Mouse (Mus musculus) limb, embryonic 15.5 days (tissue): ENCODE results near the gene Zfp791. TPM values are rescaled to one million over a fixed set of nuclear protein-coding genes. Genes with fewer than 3 reads are reported as not detected.

Experiments used
- ATAC-seq: fragments of 200-750 bp; cut with Nextera tagmentation; 2 replicates; pipeline ENCODE4 v1.8.0; 2017; ENCODE audit warnings: low read depth, moderate TSS enrichment; ENCODE audit not compliant: insufficient number of reproducible peaks, low FRiP score, low TSS enrichment
- H3K27ac ChIP-seq: fragments of 300-500 bp; sonication (generic); 2 replicates; pipeline ENCODE4 v1.5.1; 2015; ENCODE audit warnings: moderate library complexity, mild to moderate bottlenecking, inconsistent platforms
- H3K27me3 ChIP-seq: fragments of 300-500 bp; sonication (generic); 2 replicates; pipeline ENCODE4 v1.6.1; 2015; ENCODE audit warnings: inconsistent platforms
- H3K36me3 ChIP-seq: fragments of 300-500 bp; sonication (generic); 2 replicates; pipeline ENCODE4 v1.6.1; 2015; ENCODE audit warnings: inconsistent platforms
- H3K4me1 ChIP-seq: fragments of 300-500 bp; sonication (generic); 2 replicates; pipeline ENCODE4 v1.6.1; 2015; ENCODE audit warnings: inconsistent platforms
- H3K4me2 ChIP-seq: fragments of 300-500 bp; sonication (generic); 2 replicates; pipeline ENCODE4 v1.6.1; 2015; ENCODE audit warnings: mild to moderate bottlenecking, inconsistent platforms
- H3K4me3 ChIP-seq: fragments of 300-500 bp; sonication (generic); 2 replicates; pipeline ENCODE4 v1.5.1; 2015; ENCODE audit warnings: mild to moderate bottlenecking, inconsistent platforms
- H3K9ac ChIP-seq: fragments of 300-500 bp; sonication (generic); 2 replicates; pipeline ENCODE4 v1.6.1; 2015; ENCODE audit warnings: inconsistent platforms
- H3K9me3 ChIP-seq: fragments of 300-500 bp; sonication (generic); 2 replicates; pipeline ENCODE4 v1.6.1; 2016; ENCODE audit warnings: inconsistent platforms
- WGBS: fragments of 180-500 bp; shearing (Covaris S2); methylation state at CpG from one replicate; pipeline ENCODE4 v1.1.7; 2015; 5-methylcytosine and 5-hydroxymethylcytosine counted together
- polyA plus RNA-seq: library from polyadenylated mRNA; unstranded; fragments of >200 nt; fragmentation: Nextera tagmentation; extraction: Ambion mirVana; gene quantifications from 2 replicates; pipeline ENCODE4 v1.2.1, GENCODE M21; 2015

Gene Zfp791
- polyA plus RNA-seq, 1 experiment from 2014 or later, result 2.5 TPM

GRCm38 (mm10) chr8:85081216-85081555 is 41.7 kb downstream of the Zfp791 start, which contains the start of gene Wdr83:
TSS of gene Wdr83 (minus strand) at chr8:85081306.
- H3K27me3 ChIP-seq, result no peaks in the 10 kb centered on the region
- H3K27ac ChIP-seq, result peak within 1 kb of the TSS; percentile 90
- no peaks in the 10 kb centered on the region for H3K9me3 ChIP-seq
- H3K4me1 ChIP-seq, result peaks cover 38% of the 10 kb centered on the region
- peaks cover 25% of the 10 kb centered on the region for H3K36me3 ChIP-seq
- H3K4me2 ChIP-seq, result peak within 1 kb of the TSS; percentile 93
- H3K4me3 ChIP-seq, result peak within 1 kb of the TSS; percentile 76
- peak within 1 kb of the TSS; percentile 83 for H3K9ac ChIP-seq
- whole genome bisulfite sequencing, result 2% methylated on average over 9 of the region's 9 CpGs
- peak; percentile 61 for ATAC-seq

- ATAC-seq, result no peak
Observed at GRCm38 (mm10) chr8:85080532-85081215, 42.2 kb downstream of the Zfp791 start, which contains the start of gene Wdr83os. TSS of gene Wdr83os (plus strand) at chr8:85080740.

DNA sequence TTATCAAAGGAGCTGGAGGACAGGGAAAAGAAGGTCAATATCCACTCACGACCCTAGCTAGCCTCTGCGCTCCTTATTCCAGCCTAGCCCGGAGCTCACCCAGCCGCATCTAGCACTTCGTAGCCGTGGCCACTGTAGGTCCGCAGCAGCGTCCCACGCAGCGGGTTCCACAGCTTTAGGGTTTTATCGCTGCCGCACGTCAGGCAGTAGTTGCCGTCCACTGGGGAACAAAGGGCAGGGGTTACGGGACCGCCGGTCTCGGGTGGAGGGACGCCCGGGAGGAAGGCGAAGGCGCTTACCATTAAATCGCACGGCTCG is 42.7 kb downstream of the Zfp791 start:
- Histone ChIP-seq H3K9me3 (no peaks in the 10 kb centered on the region), H3K36me3 (peaks cover 26% of the 10 kb centered on the region), H3K4me2 (peak overlapping the region; percentile 93), H3K4me3 (peak overlapping the region; percentile 76), H3K27ac (peak overlapping the region; percentile 90), H3K27me3 (no peaks in the 10 kb centered on the region), H3K4me1 (peaks cover 38% of the 10 kb centered on the region), H3K9ac (peak overlapping the region; percentile 83)
- 1% methylated on average over 25 of the region's 25 CpGs for WGBS
- no peak for ATAC-seq

More at GRCm38 (mm10) chr8:85080532-85081215, 42.2 kb downstream of the Zfp791 start, which contains the start of gene Wdr83os:
- no peaks in the 10 kb centered on the region for H3K9me3 ChIP-seq
- peaks cover 38% of the 10 kb centered on the region for H3K4me1 ChIP-seq
- peak within 1 kb of the TSS; percentile 76 for H3K4me3 ChIP-seq
- H3K9ac ChIP-seq, result peak within 1 kb of the TSS; percentile 83
- peaks cover 26% of the 10 kb centered on the region for H3K36me3 ChIP-seq
- H3K4me2 ChIP-seq, result peak within 1 kb of the TSS; percentile 93
- under 1% methylated on average over 30 of the region's 30 CpGs for WGBS
- peak within 1 kb of the TSS; percentile 90 for H3K27ac ChIP-seq
- no peaks in the 10 kb centered on the region for H3K27me3 ChIP-seq

DNA sequence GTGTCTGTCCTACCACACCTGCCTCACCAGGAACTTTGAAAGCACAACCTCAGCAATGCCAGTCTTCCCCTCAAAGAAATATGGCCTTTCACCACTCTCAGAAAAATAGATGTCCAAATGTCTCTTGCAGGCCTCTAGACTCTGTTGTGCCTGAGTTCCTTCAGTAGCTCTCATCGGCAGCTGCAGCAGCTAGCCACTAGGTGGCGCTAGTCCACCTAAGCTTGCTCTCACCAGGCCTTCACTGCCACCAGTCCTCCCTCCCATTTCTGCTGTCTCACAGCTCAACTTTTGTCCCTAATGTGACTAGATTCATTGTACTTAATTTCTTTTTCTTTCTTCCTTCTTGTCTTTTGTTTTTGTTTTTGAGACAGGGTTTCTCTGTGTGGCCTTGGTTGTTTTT is 45.9 kb downstream of the Zfp791 start:
- Histone ChIP-seq H3K27me3 (no peaks in the 10 kb centered on the region), H3K27ac (no peak overlapping the region), H3K4me2 (no peak overlapping the region), H3K9ac (no peak overlapping the region), H3K36me3 (peaks cover 46% of the 10 kb centered on the region), H3K4me3 (no peak overlapping the region), H3K4me1 (peaks cover 30% of the 10 kb centered on the region), H3K9me3 (no peaks in the 10 kb centered on the region)
- 0% methylated on average over 2 of the region's 2 CpGs for WGBS
- ATAC-seq, result no peak

GRCm38 (mm10) chr8:85076001-85076400 is 46.9 kb downstream of the Zfp791 start:
- H3K9ac ChIP-seq, result no peak overlapping the region
- no peaks in the 10 kb centered on the region for H3K27me3 ChIP-seq
- no peak for ATAC-seq
- no peaks in the 10 kb centered on the region for H3K9me3 ChIP-seq
- H3K4me1 ChIP-seq, result peaks cover 23% of the 10 kb centered on the region; the same call in 1 of the 2 replicates
- no peak overlapping the region for H3K4me3 ChIP-seq
- no peak overlapping the region for H3K4me2 ChIP-seq
- peaks cover 46% of the 10 kb centered on the region for H3K36me3 ChIP-seq
- H3K27ac ChIP-seq, result no peak overlapping the region
- WGBS, result 84% methylated on average over 9 of the region's 9 CpGs

DNA sequence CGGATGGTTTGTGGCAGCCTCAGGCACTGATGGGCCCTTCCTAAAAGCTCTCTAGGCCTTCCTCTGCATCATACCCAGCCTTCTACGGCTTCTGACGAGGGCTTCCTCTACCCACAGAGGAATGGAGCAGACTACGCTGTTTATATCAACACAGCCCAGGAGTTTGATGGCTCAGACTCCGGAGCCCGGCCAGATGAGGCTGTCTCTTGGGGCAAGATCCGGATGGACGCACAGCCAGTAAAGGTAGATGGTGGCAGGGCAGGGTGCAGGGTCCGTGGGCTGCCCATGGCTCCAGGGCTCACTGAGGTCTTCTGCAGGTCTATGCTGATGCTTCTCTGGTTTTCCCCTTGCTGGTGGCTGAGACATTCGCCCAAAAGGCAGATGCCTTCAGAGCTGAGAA is 48.3 kb downstream of the Zfp791 start:
- Histone ChIP-seq H3K4me1 (peaks cover 21% of the 10 kb centered on the region; the same call in 1 of the 2 replicates), H3K27ac (no peak overlapping the region), H3K4me3 (no peak overlapping the region), H3K4me2 (no peak overlapping the region), H3K36me3 (peaks cover 46% of the 10 kb centered on the region), H3K27me3 (no peaks in the 10 kb centered on the region), H3K9ac (no peak overlapping the region), H3K9me3 (no peaks in the 10 kb centered on the region)
- ATAC-seq, result no peak
- 91% methylated on average over 10 of the region's 10 CpGs for WGBS

DNA sequence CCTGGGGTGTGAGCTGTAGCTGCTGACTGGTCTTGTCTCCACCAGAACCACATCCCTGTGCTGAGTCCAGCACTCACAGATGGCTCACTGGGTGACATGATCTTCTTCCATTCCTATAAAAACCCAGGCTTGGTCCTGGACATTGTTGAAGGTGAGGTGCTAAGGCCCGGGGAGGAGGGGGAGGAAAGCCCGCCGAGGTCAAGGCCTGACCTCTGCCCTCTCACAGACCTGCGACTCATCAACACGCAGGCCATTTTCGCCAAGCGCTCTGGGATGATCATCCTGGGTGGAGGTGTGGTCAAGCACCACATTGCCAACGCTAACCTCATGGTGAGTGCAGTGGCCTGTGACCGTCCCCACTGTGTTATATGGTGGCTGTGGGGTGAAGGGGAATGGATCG is 48.7 kb downstream of the Zfp791 start:
- ATAC-seq, result no peak
- 81% methylated on average over 10 of the region's 10 CpGs for WGBS
- H3K36me3 ChIP-seq, result peaks cover 46% of the 10 kb centered on the region
- H3K4me1 ChIP-seq, result peaks cover 17% of the 10 kb centered on the region; the same call in 1 of the 2 replicates
- no peak overlapping the region for H3K4me2 ChIP-seq
- no peaks in the 10 kb centered on the region for H3K9me3 ChIP-seq
- H3K9ac ChIP-seq, result no peak overlapping the region
- no peaks in the 10 kb centered on the region for H3K27me3 ChIP-seq
- no peak overlapping the region for H3K4me3 ChIP-seq
- no peak overlapping the region for H3K27ac ChIP-seq

GRCm38 (mm10) chr8:85073041-85073612 is 49.8 kb downstream of the Zfp791 start:
- Histone ChIP-seq H3K4me2 (no peak overlapping the region), H3K4me3 (no peak overlapping the region), H3K4me1 (peaks cover 17% of the 10 kb centered on the region; the same call in 1 of the 2 replicates), H3K36me3 (peaks cover 38% of the 10 kb centered on the region), H3K9me3 (no peaks in the 10 kb centered on the region), H3K27ac (no peak overlapping the region), H3K27me3 (no peaks in the 10 kb centered on the region), H3K9ac (no peak overlapping the region)
- no peak for ATAC-seq
- 94% methylated on average over 15 of the region's 15 CpGs for WGBS

- no peak for ATAC-seq
- Histone ChIP-seq H3K27ac (peak overlapping the region; percentile 94), H3K9me3 (no peaks in the 10 kb centered on the region), H3K27me3 (no peaks in the 10 kb centered on the region), H3K4me1 (peaks cover 17% of the 10 kb centered on the region; the same call in 1 of the 2 replicates), H3K4me2 (peak overlapping the region; percentile 77), H3K36me3 (peaks cover 38% of the 10 kb centered on the region), H3K4me3 (peak overlapping the region; percentile 90), H3K9ac (peak overlapping the region; percentile 75; the same call in 1 of the 2 replicates)
- 35% methylated on average over 9 of the region's 9 CpGs for WGBS
Observed at GRCm38 (mm10) chr8:85072364-85072929, 50.4 kb downstream of the Zfp791 start.

- peak within 1 kb of the TSS; percentile 75 for H3K9ac ChIP-seq
- no peaks in the 10 kb centered on the region for H3K27me3 ChIP-seq
- H3K4me1 ChIP-seq, result peaks cover 17% of the 10 kb centered on the region; the same call in 1 of the 2 replicates
- H3K36me3 ChIP-seq, result peaks cover 43% of the 10 kb centered on the region
- H3K27ac ChIP-seq, result peak within 1 kb of the TSS; percentile 94
- peak within 1 kb of the TSS; percentile 77 for H3K4me2 ChIP-seq
- peak; percentile 87 for ATAC-seq
- H3K9me3 ChIP-seq, result no peaks in the 10 kb centered on the region
- peak within 1 kb of the TSS; percentile 90 for H3K4me3 ChIP-seq
- WGBS, result under 1% methylated on average over 68 of the region's 68 CpGs
Observed at GRCm38 (mm10) chr8:85071514-85072281, 51.2 kb downstream of the Zfp791 start, which contains the start of gene Dhps. TSS of gene Dhps (plus strand) at chr8:85071757.

- Histone ChIP-seq H3K9me3 (no peaks in the 10 kb centered on the region), H3K9ac (no peak overlapping the region), H3K27me3 (no peaks in the 10 kb centered on the region), H3K27ac (0 out of 2 replicates have a peak overlapping the region, but pooled peaks have one; percentile 94), H3K4me1 (peaks cover 17% of the 10 kb centered on the region; the same call in 1 of the 2 replicates), H3K4me3 (peak overlapping the region; percentile 90), H3K4me2 (peak overlapping the region; percentile 77), H3K36me3 (peaks cover 43% of the 10 kb centered on the region)
- WGBS, result 80% methylated on average over 5 of the region's 5 CpGs
- ATAC-seq, result no peak
Observed at GRCm38 (mm10) chr8:85071041-85071440, 51.9 kb downstream of the Zfp791 start.
